Mouse (Mus musculus): ENCODE measurements around the gene Sfta2.

Gene Sfta2

GRCm38 (mm10) chr17:35689936-35690645, 88.7 kb downstream of the Sfta2 start:
- no peak for TF ChIP-seq CTCF (conservative IDR thresholded peaks at IDR 0.05; ENCODE audit: low read length)
- no peak for TF ChIP-seq NANOG (IDR thresholded peaks at IDR 0.05; ENCODE audit: borderline replicate concordance, low read length)
- no peak for TF ChIP-seq POU5F1 (IDR thresholded peaks at IDR 0.05; ENCODE audit: borderline replicate concordance, low read length)
- Histone ChIP-seq H3K4me3 (replicated peaks; ENCODE audit: low read length) (peak overlapping the region; percentile 62), H3K27me3 (ENCODE audit: insufficient read depth, low read length) (no peaks in the 10 kb centered on the region), H3K36me3 (ENCODE audit: insufficient read depth, low read length) (peaks cover 44% of the 10 kb centered on the region), H3K4me1 (replicated peaks; ENCODE audit: low read depth, low read length) (peaks cover 74% of the 10 kb centered on the region), H3K9me3 (ENCODE audit: low read length) (no peaks in the 10 kb centered on the region)

- H3K9me3 ChIP-seq (ENCODE audit: low read length), result no peaks in the 10 kb centered on the region
- no peak overlapping the region for H3K4me3 ChIP-seq (replicated peaks; ENCODE audit: low read length)
- no peaks in the 10 kb centered on the region for H3K27me3 ChIP-seq (ENCODE audit: insufficient read depth, low read length)
- H3K36me3 ChIP-seq (ENCODE audit: insufficient read depth, low read length), result peaks cover 27% of the 10 kb centered on the region
- TF ChIP-seq CTCF (conservative IDR thresholded peaks at IDR 0.05; ENCODE audit: low read length) (no peak), POU5F1 (IDR thresholded peaks at IDR 0.05; ENCODE audit: borderline replicate concordance, low read length) (no peak), NANOG (IDR thresholded peaks at IDR 0.05; ENCODE audit: borderline replicate concordance, low read length) (no peak)
- peaks cover 72% of the 10 kb centered on the region for H3K4me1 ChIP-seq (replicated peaks; ENCODE audit: low read depth, low read length)
Observed at GRCm38 (mm10) chr17:35691811-35692210, 90.5 kb downstream of the Sfta2 start.

DNA sequence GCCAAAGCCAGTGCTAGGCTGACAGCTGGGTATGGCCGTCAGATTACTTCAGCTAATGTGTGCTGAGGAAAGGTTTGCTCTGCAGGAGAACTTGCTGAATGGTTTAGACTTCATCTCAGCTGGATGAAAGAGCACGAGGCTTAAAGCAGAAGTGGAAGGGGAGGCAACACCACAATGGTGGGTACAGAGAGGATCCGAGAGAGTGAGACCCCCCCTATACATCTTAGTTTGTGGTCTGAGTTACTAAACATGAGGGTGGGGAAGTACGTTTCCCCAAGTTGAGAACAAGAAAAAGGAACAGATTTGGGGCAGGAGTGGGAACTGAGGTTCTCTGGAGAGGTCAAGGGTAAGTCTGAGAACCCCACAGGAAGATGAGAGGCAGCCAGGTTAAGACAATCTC, 91.0 kb downstream of the Sfta2 start:
- Histone ChIP-seq H3K9me3 (ENCODE audit: low read length) (no peaks in the 10 kb centered on the region), H3K4me3 (replicated peaks; ENCODE audit: low read length) (no peak overlapping the region), H3K36me3 (ENCODE audit: insufficient read depth, low read length) (peaks cover 22% of the 10 kb centered on the region), H3K27me3 (ENCODE audit: insufficient read depth, low read length) (no peaks in the 10 kb centered on the region), H3K4me1 (replicated peaks; ENCODE audit: low read depth, low read length) (peaks cover 74% of the 10 kb centered on the region)
- TF ChIP-seq CTCF (conservative IDR thresholded peaks at IDR 0.05; ENCODE audit: low read length), result no peak
- no peak for TF ChIP-seq NANOG (IDR thresholded peaks at IDR 0.05; ENCODE audit: borderline replicate concordance, low read length)
- TF ChIP-seq POU5F1 (IDR thresholded peaks at IDR 0.05; ENCODE audit: borderline replicate concordance, low read length), result no peak

- TF ChIP-seq CTCF (conservative IDR thresholded peaks at IDR 0.05; ENCODE audit: low read length), result no peak
- no peak for TF ChIP-seq NANOG (IDR thresholded peaks at IDR 0.05; ENCODE audit: borderline replicate concordance, low read length)
- no peak for TF ChIP-seq POU5F1 (IDR thresholded peaks at IDR 0.05; ENCODE audit: borderline replicate concordance, low read length)
- Histone ChIP-seq H3K4me1 (replicated peaks; ENCODE audit: low read depth, low read length) (peaks cover 79% of the 10 kb centered on the region), H3K9me3 (ENCODE audit: low read length) (no peaks in the 10 kb centered on the region), H3K27me3 (ENCODE audit: insufficient read depth, low read length) (no peaks in the 10 kb centered on the region), H3K4me3 (replicated peaks; ENCODE audit: low read length) (no peak overlapping the region), H3K36me3 (ENCODE audit: insufficient read depth, low read length) (peaks cover 11% of the 10 kb centered on the region)
Observed at GRCm38 (mm10) chr17:35693906-35694305, 92.6 kb downstream of the Sfta2 start.

- no peak overlapping the region for H3K4me3 ChIP-seq (replicated peaks; ENCODE audit: low read length)
- peaks cover 78% of the 10 kb centered on the region for H3K4me1 ChIP-seq (replicated peaks; ENCODE audit: low read depth, low read length)
- TF ChIP-seq CTCF (conservative IDR thresholded peaks at IDR 0.05; ENCODE audit: low read length) (peak; percentile 93), NANOG (IDR thresholded peaks at IDR 0.05; ENCODE audit: borderline replicate concordance, low read length) (no peak)
- peaks cover 11% of the 10 kb centered on the region for H3K36me3 ChIP-seq (ENCODE audit: insufficient read depth, low read length)
- no peaks in the 10 kb centered on the region for H3K9me3 ChIP-seq (ENCODE audit: low read length)
- peaks cover 13% of the 10 kb centered on the region for H3K27me3 ChIP-seq (ENCODE audit: insufficient read depth, low read length)
Observed at GRCm38 (mm10) chr17:35695289-35695688, 93.9 kb downstream of the Sfta2 start.

DNA sequence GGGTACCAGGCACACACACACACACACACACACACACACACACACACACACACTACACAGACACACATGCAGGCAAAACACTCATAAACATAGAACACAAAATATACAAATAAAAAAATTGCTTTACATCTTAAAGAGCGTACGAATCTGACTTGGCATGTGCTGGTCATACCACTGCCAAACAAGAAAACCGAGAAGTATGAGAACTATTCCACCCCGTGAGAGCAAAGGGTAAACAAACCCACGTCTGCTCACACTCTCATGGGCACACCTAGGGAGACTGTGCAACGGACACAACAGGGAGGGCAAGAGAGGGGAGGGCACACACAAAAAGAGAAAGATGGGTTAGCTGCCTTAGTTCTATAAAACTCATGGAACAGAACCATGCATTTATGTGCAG, 95.3 kb downstream of the Sfta2 start:
- TF ChIP-seq CTCF (conservative IDR thresholded peaks at IDR 0.05; ENCODE audit: low read length) (no peak), NANOG (IDR thresholded peaks at IDR 0.05; ENCODE audit: borderline replicate concordance, low read length) (no peak), POU5F1 (IDR thresholded peaks at IDR 0.05; ENCODE audit: borderline replicate concordance, low read length) (no peak)
- peaks cover 77% of the 10 kb centered on the region for H3K4me1 ChIP-seq (replicated peaks; ENCODE audit: low read depth, low read length)
- peaks cover 11% of the 10 kb centered on the region for H3K36me3 ChIP-seq (ENCODE audit: insufficient read depth, low read length)
- H3K4me3 ChIP-seq (replicated peaks; ENCODE audit: low read length), result peak overlapping the region; percentile 76; the same call in 1 of the 2 replicates
- no peaks in the 10 kb centered on the region for H3K9me3 ChIP-seq (ENCODE audit: low read length)
- peaks cover 23% of the 10 kb centered on the region for H3K27me3 ChIP-seq (ENCODE audit: insufficient read depth, low read length)

- Histone ChIP-seq H3K9me3 (ENCODE audit: low read length) (no peaks in the 10 kb centered on the region), H3K27me3 (ENCODE audit: insufficient read depth, low read length) (peaks cover 30% of the 10 kb centered on the region), H3K4me1 (replicated peaks; ENCODE audit: low read depth, low read length) (peaks cover 82% of the 10 kb centered on the region), H3K36me3 (ENCODE audit: insufficient read depth, low read length) (peaks cover 11% of the 10 kb centered on the region), H3K4me3 (replicated peaks; ENCODE audit: low read length) (peak overlapping the region; percentile 76)
- no peak for TF ChIP-seq NANOG (IDR thresholded peaks at IDR 0.05; ENCODE audit: borderline replicate concordance, low read length)
Observed at GRCm38 (mm10) chr17:35697429-35697758, 96.0 kb downstream of the Sfta2 start.

DNA sequence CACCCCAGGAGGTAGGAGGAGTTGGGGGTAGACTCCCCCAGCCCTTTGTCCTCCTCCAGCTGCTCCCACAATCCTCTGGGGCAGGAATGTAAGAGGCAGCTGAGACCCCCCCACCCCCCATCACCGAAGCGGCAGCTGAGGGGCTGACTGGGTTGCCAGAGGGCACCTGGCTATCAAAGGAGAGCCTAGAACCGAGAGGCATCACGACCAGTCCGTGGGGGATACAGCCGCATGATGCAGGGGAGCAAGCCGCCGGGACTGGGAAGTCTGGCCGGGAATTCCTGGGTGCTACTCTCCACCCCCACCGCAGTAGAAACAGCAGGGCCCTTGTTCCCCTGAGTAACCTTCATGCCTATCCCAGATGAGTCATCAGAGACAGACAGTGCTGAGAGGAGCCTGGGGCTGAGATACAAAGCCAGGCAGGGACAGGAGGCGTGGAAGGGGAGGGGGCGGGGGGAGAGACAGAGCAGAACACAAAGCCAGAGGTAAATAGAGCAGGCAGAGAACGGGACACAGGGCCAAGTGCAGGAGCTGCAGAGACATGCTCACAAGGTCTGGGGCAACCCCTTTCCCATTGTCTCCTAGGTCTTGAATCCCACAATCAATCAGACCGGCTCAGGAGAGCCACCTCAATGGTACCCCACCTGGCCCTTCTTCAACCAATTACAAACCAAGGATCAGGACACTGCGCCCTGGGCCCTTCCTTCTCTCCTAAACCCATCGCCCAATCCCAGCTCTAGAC, 96.6 kb downstream of the Sfta2 start:
- no peaks in the 10 kb centered on the region for H3K9me3 ChIP-seq (ENCODE audit: low read length)
- H3K4me3 ChIP-seq (replicated peaks; ENCODE audit: low read length), result peak overlapping the region; percentile 76
- H3K36me3 ChIP-seq (ENCODE audit: insufficient read depth, low read length), result peaks cover 8% of the 10 kb centered on the region
- peaks cover 34% of the 10 kb centered on the region for H3K27me3 ChIP-seq (ENCODE audit: insufficient read depth, low read length)
- no peak for TF ChIP-seq POU5F1 (IDR thresholded peaks at IDR 0.05; ENCODE audit: borderline replicate concordance, low read length)
- no peak for TF ChIP-seq CTCF (conservative IDR thresholded peaks at IDR 0.05; ENCODE audit: low read length)
- TF ChIP-seq NANOG (IDR thresholded peaks at IDR 0.05; ENCODE audit: borderline replicate concordance, low read length), result no peak
- peaks cover 83% of the 10 kb centered on the region for H3K4me1 ChIP-seq (replicated peaks; ENCODE audit: low read depth, low read length)

Data from E14TG2a.4 (cell line).